Mouse (Mus musculus) liver, embryonic 13.5 days (tissue): ENCODE results near the gene Zfp367. TPM values are rescaled to one million over a fixed set of nuclear protein-coding genes. Genes with fewer than 3 reads are reported as not detected.

Experiments used
- ATAC-seq: fragments of 200-750 bp; cut with Nextera tagmentation; 2 replicates; pipeline ENCODE4 v1.8.0; 2017; ENCODE audit warnings: low read depth, mild to moderate bottlenecking, moderate number of reproducible peaks, moderate library complexity
- DNase-seq: peaks from one replicate; pipeline ENCODE4 v3.0.0; 2022
- H3K27ac ChIP-seq: fragments of 300-500 bp; sonication (generic); 2 replicates; pipeline ENCODE4 v1.5.1; 2015; ENCODE audit warnings: moderate library complexity, mild to moderate bottlenecking, inconsistent platforms
- H3K27me3 ChIP-seq: fragments of 300-500 bp; sonication (generic); 2 replicates; pipeline ENCODE4 v1.6.1; 2015; ENCODE audit warnings: mild to moderate bottlenecking, inconsistent platforms
- H3K36me3 ChIP-seq: fragments of 300-500 bp; sonication (generic); 2 replicates; pipeline ENCODE4 v1.6.1; 2015; ENCODE audit warnings: mild to moderate bottlenecking, inconsistent platforms
- H3K4me1 ChIP-seq: fragments of 300-500 bp; sonication (generic); replicated peaks from 2 replicates; pipeline ENCODE4 v1.6.1; 2015; ENCODE audit warnings: inconsistent platforms
- H3K4me2 ChIP-seq: fragments of 300-500 bp; sonication (generic); 2 replicates; pipeline ENCODE4 v1.6.1; 2015; ENCODE audit warnings: inconsistent platforms, mild to moderate bottlenecking, moderate library complexity
- H3K4me3 ChIP-seq: fragments of 300-500 bp; sonication (generic); replicated peaks from 2 replicates; pipeline ENCODE4 v1.5.1; 2015; ENCODE audit warnings: mild to moderate bottlenecking, inconsistent platforms
- H3K9ac ChIP-seq: fragments of 300-500 bp; sonication (generic); 2 replicates; pipeline ENCODE4 v1.6.1; 2015; ENCODE audit warnings: mild to moderate bottlenecking, inconsistent platforms
- H3K9me3 ChIP-seq: fragments of 300-500 bp; sonication (generic); replicated peaks from 2 replicates; pipeline ENCODE4 v1.6.1; 2016; ENCODE audit warnings: inconsistent platforms
- WGBS: fragments of 180-500 bp; shearing (Covaris S2); methylation state at CpG from one replicate; pipeline ENCODE4 v1.1.7; 2015; ENCODE audit not compliant: insufficient replicate concordance; 5-methylcytosine and 5-hydroxymethylcytosine counted together
- polyA plus RNA-seq: library from polyadenylated mRNA; unstranded; fragments of >200 nt; fragmentation: Nextera tagmentation; extraction: Ambion mirVana; gene quantifications from 2 replicates; pipeline ENCODE4 v1.2.1, GENCODE M21; 2015

Gene Zfp367
- polyA plus RNA-seq, 1 experiment from 2014 or later: 21.9 TPM

DNA sequence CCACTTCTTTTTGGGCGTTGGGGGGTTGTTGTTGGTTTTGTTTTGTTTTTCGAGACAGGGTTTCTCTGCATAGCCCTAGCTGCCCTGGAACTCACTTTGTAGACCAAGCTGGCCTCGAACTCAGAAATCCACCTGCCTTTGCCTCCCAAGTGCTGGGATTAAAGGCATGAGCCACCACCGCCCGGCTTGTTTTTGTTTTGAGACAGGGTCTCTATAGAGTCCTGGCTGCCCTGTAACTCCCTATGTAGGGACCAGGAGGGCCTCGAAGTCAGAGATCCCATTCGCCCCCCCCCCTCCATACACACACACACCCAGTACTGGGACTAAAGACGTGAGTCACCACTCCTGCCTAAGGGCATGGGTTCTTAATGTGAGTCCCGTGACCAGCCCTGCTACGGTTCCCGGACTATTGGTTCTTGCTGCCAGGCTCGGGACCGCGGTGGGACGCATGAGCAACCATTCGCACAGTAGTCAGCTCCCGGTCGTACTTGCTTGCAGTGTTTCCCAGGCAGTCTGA is 807 bp upstream of the Zfp367 start:
- ATAC-seq (peak; percentile 22), DNase-seq (peak; percentile 36)
- H3K36me3 ChIP-seq: peaks cover 8% of the 10 kb centered on the region
- no peaks in the 10 kb centered on the region for H3K9me3 ChIP-seq
- peak overlapping the region; percentile 94 for H3K4me3 ChIP-seq
- under 1% methylated on average over 18 of the region's 18 CpGs for WGBS
- H3K4me2 ChIP-seq: peak overlapping the region; percentile 97
- H3K27me3 ChIP-seq: peaks cover 17% of the 10 kb centered on the region
- H3K27ac ChIP-seq: peak overlapping the region; percentile 81
- peaks cover 46% of the 10 kb centered on the region for H3K4me1 ChIP-seq
- H3K9ac ChIP-seq: peak overlapping the region; percentile 64

DNA sequence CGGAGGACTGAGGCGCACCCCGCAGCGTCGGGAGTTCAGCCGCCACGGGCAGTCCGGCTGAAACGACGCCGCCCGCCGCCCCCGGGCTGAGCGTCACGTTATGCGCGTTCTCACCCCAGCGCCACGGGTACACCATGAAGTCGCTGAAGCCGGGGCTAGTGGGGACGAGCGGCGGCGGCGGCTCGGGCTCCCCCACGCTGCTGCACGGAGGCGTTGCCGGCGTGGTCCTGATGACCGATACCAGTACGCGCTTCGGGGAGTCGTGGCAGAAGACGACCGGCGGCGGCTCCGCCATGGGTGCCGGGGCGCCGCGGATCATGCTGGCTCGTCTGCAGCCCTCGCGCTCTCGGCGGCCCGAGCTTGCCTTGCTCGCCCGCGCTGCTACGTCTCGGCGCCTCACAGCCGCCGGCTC is 325 bp downstream of the Zfp367 start:
- DNase-seq (no peak), ATAC-seq (peak; percentile 0; the same call in 1 of the 2 replicates)
- Histone ChIP-seq H3K9me3 (no peaks in the 10 kb centered on the region), H3K27me3 (peaks cover 12% of the 10 kb centered on the region), H3K27ac (peak overlapping the region; percentile 98), H3K4me1 (peaks cover 50% of the 10 kb centered on the region), H3K4me2 (peak overlapping the region; percentile 97), H3K9ac (peak overlapping the region; percentile 98), H3K4me3 (peak overlapping the region; percentile 94), H3K36me3 (peaks cover 8% of the 10 kb centered on the region)
- 0% methylated on average over 61 of the region's 61 CpGs for whole genome bisulfite sequencing

DNA sequence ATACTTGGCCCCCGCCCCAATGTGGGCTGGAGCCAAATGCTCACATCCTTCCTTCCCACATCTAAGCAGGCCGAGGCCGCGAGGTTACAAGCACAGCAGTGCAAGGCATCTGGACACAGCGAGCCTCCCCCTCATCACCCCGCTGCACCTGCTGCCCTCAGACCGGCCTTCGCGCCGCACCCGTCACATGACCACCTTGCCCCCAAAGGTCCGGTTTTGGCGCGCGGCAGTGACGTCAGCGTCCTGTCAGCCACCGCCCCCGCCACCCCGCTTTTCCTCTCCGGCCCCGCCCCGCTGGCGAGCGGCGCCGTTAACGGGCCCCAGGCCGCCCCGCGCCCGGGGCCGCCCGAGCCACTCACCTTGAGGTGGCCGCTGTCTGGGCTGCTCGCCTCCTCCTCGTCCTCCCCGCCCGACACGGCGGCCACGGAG is 747 bp downstream of the Zfp367 start:
- Histone ChIP-seq H3K4me1 (peaks cover 53% of the 10 kb centered on the region), H3K4me2 (peak overlapping the region; percentile 97), H3K27ac (peak overlapping the region; percentile 98), H3K27me3 (peaks cover 8% of the 10 kb centered on the region), H3K9ac (peak overlapping the region; percentile 98), H3K36me3 (peaks cover 8% of the 10 kb centered on the region), H3K4me3 (peak overlapping the region; percentile 94), H3K9me3 (no peaks in the 10 kb centered on the region)
- DNase-seq: peak; percentile 86
- peak; percentile 19 for ATAC-seq
- WGBS: under 1% methylated on average over 41 of the region's 42 CpGs

DNA sequence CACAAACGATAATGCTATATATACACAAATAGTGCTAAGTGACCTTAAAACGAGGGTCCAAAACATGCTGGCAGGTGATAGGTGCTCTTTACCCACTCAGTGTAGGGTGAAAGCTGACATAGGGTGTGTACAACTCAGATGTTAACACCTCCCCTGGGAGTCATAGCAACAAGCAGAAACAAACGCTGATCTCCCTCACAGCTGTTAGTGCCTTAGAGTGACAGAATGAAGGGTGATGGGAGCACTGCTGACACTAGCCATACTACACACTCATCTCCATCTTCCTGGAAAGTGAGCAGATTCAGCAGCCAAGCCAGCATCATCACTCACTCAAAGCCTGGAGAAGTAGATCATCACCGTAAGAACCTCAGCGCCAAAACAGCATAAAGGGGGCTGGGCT is 2.9 kb downstream of the Zfp367 start:
- DNase-seq: no peak
- H3K4me3 ChIP-seq: peak overlapping the region; percentile 94
- H3K4me2 ChIP-seq: peak overlapping the region; percentile 97

DNA sequence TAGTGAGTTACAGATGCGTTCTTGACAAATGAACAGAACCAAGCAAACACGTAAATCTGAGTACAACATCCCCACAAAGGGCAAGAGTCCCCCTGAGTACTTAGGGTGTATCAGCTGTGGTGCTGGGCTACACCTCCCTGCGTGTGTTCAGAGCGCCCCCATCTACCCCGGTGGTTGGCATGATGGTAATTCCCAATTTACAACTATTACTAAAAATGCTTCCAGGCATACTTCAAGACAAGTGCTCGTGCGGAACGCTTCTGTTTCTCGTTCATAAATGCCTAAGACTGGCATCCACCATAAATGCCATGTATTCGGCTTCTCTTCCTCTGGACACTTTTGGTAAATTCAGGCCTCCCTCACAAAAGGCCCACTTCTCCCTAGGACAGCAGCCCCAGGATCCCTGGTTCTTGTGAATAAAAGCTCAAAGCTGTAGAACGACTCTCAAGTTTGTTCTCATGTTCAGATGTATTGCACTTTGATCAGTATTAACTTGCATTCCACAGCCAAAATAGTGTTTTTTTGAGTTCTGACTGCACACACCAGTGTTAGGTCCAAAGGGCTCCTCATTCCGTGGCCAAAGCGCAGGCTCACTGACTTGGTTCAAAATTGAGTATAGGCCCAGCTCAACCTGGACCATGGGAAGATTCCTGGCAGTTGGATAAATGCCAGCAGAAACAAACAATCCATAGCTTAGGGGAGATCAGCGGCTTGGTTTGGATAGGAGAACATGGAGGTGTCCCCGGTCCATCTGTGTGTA is 23.2 kb downstream of the Zfp367 start:
- ATAC-seq: peak; percentile 79
- peak overlapping the region; percentile 70 for H3K4me2 ChIP-seq
- H3K4me1 ChIP-seq: peaks cover 26% of the 10 kb centered on the region
- WGBS: 43% methylated on average over 15 of the region's 15 CpGs
- H3K4me3 ChIP-seq: peak overlapping the region; percentile 64
- peak overlapping the region; percentile 50 for H3K27ac ChIP-seq
- peak overlapping the region; percentile 69 for H3K9ac ChIP-seq
- peaks cover 37% of the 10 kb centered on the region for H3K36me3 ChIP-seq
- H3K9me3 ChIP-seq: no peaks in the 10 kb centered on the region
- H3K27me3 ChIP-seq: no peaks in the 10 kb centered on the region
- DNase-seq: no peak

More for the DNA sequence above, 2.9 kb downstream of the Zfp367 start:
- H3K36me3 ChIP-seq: peaks cover 17% of the 10 kb centered on the region
- H3K4me1 ChIP-seq: peaks cover 56% of the 10 kb centered on the region
- peak overlapping the region; percentile 98 for H3K9ac ChIP-seq
- H3K27me3 ChIP-seq: no peaks in the 10 kb centered on the region; the same call in 1 of the 2 replicates
- no peak overlapping the region for H3K27ac ChIP-seq
- no peaks in the 10 kb centered on the region for H3K9me3 ChIP-seq
- ATAC-seq: no peak
- 62% methylated on average over 5 of the region's 5 CpGs for WGBS

DNA sequence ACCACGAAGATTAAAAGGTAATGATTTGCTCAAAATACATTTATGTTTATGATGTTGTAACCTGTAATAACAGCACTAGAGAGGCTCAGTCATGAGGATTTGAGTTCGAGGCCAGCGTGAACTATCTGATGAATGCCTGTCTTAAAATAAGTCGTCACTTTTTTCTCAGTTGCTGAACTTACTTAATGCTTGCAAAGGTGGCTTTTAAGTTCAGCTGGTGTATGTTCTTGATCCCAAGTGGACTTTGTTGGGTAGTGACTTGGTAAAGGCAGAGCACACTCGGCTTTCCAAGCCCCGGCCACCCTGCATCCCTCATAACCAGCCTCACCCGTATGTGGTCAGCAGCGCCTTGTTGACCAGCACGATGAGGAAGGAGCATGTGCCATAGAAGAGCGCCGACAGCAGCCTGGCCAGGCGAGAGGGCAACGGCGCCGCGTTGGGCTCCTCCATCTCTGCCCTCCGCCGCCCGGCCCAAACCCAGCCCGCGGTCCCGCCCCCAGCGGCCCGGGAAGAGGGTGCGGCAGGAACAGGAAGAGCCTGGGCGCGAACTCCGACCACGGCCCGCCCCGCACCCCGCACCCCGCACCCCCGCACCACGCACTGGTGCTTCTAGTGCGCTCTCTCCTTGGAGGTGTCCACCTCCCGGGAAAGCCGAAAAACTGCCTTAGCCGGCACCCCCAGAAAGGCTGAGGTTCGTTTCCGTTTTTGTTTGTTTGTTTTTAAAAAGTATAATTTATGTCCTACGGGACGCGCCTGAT is 24.0 kb downstream of the Zfp367 start, which contains the start of gene Slc35d2:
TSS of gene Slc35d2 (minus strand) at position 511 of the 758 bp plus-strand sequence.
- DNase-seq: no peak
- H3K4me2 ChIP-seq: peak within 1 kb of the TSS; percentile 70
- no peaks in the 10 kb centered on the region for H3K27me3 ChIP-seq
- H3K9ac ChIP-seq: peak within 1 kb of the TSS; percentile 69
- peaks cover 26% of the 10 kb centered on the region for H3K4me1 ChIP-seq
- H3K36me3 ChIP-seq: peaks cover 29% of the 10 kb centered on the region
- peak within 1 kb of the TSS; percentile 64 for H3K4me3 ChIP-seq
- H3K9me3 ChIP-seq: no peaks in the 10 kb centered on the region
- peak; percentile 84 for ATAC-seq
- H3K27ac ChIP-seq: peak within 1 kb of the TSS; percentile 50
- WGBS: 6% methylated on average over 42 of the region's 44 CpGs

DNA sequence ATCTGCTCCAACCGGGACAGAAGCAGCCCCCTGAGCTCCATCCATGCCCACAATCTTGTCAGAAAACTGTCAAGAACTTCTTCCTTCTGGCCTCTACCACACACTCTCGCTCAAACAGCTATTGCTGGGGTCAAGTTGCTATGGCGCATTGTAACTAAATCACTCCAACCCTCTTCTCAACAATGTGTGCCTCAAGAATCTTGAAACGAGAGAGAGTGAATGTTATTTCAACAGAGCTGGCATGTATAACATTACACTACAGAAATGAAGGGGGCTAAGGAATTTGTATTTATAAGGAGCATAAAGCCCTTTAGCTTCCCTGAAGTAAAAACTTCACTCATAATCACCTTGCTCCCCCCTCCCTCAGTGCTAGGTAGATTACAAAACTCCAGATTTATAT is 26.7 kb downstream of the Zfp367 start:
- Histone ChIP-seq H3K36me3 (peaks cover 11% of the 10 kb centered on the region), H3K4me2 (no peak overlapping the region), H3K4me1 (peaks cover 27% of the 10 kb centered on the region), H3K27ac (no peak overlapping the region), H3K27me3 (no peaks in the 10 kb centered on the region), H3K9me3 (no peaks in the 10 kb centered on the region), H3K9ac (no peak overlapping the region), H3K4me3 (no peak overlapping the region)
- 55% methylated on average over 4 of the region's 4 CpGs for WGBS
- DNase-seq: no peak
- no peak for ATAC-seq

DNA sequence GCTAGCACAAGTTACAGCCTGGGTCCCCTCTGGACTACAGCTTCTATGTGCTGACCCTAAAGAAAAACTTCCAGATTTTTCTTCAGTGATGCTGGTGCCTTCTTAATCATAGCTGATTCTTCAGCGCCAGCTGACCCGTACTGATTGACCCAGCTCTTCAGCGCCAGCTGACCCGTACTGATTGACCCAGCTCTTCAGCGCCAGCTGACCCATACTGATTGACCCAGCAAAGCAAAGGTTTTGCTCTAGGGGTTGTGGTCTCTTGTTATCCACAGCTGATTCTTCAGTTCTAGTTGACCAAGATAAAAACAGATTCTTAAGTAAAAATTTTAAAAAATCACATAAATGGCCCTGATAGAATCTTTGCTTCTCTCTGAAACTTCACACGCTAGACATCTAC is 28.1 kb downstream of the Zfp367 start:
- Histone ChIP-seq H3K4me2 (no peak overlapping the region), H3K27ac (no peak overlapping the region), H3K4me1 (peaks cover 23% of the 10 kb centered on the region), H3K9ac (no peak overlapping the region), H3K4me3 (no peak overlapping the region), H3K36me3 (peaks cover under 1% of the 10 kb centered on the region; the same call in 1 of the 2 replicates), H3K9me3 (no peaks in the 10 kb centered on the region), H3K27me3 (no peaks in the 10 kb centered on the region)
- ATAC-seq (no peak), DNase-seq (no peak)
- WGBS: 90% methylated on average over 6 of the region's 6 CpGs

DNA sequence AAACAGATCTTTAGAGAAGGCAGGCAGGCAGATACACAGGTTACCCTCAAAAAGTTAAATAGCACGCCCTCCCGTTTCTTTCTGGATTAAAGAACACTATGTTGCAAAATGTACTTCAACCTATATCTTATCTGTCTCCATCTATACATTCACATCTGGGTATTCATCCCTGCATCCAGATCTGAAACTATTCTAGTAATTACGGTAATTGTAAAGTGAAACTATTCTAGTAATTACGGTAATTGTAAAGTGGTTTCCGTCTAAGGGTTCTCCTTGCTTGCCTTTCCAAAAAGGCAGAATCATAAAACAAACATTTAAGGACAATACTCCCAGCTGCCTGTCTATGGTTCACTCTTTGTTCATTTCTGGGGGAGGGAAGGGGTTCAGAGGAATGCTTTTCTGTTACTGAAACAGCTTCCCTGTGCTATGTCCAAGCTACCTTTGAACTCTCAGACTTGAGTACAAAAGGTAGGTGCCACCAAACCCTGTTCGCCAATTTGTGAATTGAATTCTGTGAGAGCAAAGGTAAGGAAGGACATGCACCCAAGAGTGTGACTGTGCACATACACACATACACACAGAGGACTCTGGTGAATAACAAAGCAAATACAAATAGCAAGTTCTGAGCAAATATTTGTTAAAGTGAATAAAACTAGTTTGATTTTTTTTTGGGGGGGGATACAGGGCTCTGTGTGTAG is 29.4 kb downstream of the Zfp367 start:
- no peak overlapping the region for H3K27ac ChIP-seq
- DNase-seq (no peak), ATAC-seq (no peak)
- H3K27me3 ChIP-seq: no peaks in the 10 kb centered on the region
- H3K4me1 ChIP-seq: peaks cover 12% of the 10 kb centered on the region; the same call in 1 of the 2 replicates
- H3K4me2 ChIP-seq: no peak overlapping the region
- no peaks in the 10 kb centered on the region for H3K36me3 ChIP-seq
- H3K4me3 ChIP-seq: no peak overlapping the region
- no peaks in the 10 kb centered on the region for H3K9me3 ChIP-seq
- WGBS: 34% methylated on average over 6 of the region's 6 CpGs
- no peak overlapping the region for H3K9ac ChIP-seq

DNA sequence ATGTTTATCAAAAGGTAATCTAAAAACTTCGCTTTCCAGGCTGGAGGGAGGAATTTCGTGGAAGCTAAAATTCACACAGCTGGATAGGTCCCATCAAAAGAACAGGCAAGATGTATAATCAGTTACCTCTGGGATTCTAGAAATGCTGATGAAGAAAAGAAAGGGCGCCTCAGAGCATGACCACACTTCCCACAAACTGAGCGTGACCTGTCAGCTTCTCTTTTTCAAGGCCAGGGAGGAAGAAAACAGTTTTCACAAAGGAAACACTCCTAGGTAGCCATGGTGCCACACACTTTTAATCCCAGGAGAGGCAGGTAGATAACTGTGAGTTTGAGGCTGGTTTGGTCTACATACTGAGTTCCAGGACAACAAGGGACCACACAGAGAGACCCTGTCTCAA is 32.2 kb downstream of the Zfp367 start:
- no peaks in the 10 kb centered on the region for H3K9me3 ChIP-seq
- H3K36me3 ChIP-seq: no peaks in the 10 kb centered on the region
- DNase-seq: no peak
- no peak overlapping the region for H3K4me3 ChIP-seq
- no peaks in the 10 kb centered on the region for H3K27me3 ChIP-seq
- H3K27ac ChIP-seq: no peak overlapping the region
- H3K9ac ChIP-seq: no peak overlapping the region
- no peak overlapping the region for H3K4me2 ChIP-seq
- no peak for ATAC-seq
- H3K4me1 ChIP-seq: peaks cover 7% of the 10 kb centered on the region; the same call in 1 of the 2 replicates
- 33% methylated on average over 4 of the region's 4 CpGs for WGBS

DNA sequence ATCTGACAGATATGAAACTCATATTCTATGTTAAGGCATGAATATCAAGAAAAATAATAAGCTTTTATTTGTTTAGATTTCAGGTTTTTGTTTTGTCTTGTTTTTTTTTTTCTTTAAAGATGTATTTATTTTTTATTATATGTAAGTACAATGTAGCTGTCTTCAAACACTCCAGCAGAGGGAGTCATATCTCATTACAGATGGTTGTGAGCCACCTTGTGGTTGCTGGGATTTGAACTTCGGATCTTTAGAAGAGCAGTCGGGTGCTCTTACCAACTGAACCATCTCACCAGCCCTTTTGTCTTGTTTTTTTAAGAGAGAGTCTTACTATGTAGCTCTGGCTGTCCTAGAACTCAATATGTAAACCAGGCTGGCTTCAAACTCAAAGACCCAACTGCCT is 35.6 kb downstream of the Zfp367 start:
- Histone ChIP-seq H3K9me3 (no peaks in the 10 kb centered on the region), H3K27me3 (no peaks in the 10 kb centered on the region), H3K27ac (no peak overlapping the region), H3K36me3 (no peaks in the 10 kb centered on the region), H3K4me1 (peaks cover 3% of the 10 kb centered on the region; the same call in 1 of the 2 replicates), H3K4me2 (no peak overlapping the region), H3K4me3 (no peak overlapping the region), H3K9ac (no peak overlapping the region)
- DNase-seq: no peak
- no peak for ATAC-seq
- WGBS: 41% methylated on average over 2 of the region's 2 CpGs
